Mouse (Mus musculus): ENCODE data around the gene Man2b2. TPM values are rescaled to one million over a fixed set of nuclear protein-coding genes. Genes with fewer than 3 reads are reported as not detected.

The Man2b2 gene
- 11.9 and 12.4 TPM in 2 replicates for polyA plus RNA-seq (2014; fragmentation: Nextera tagmentation; extraction: Ambion mirVana)

DNA sequence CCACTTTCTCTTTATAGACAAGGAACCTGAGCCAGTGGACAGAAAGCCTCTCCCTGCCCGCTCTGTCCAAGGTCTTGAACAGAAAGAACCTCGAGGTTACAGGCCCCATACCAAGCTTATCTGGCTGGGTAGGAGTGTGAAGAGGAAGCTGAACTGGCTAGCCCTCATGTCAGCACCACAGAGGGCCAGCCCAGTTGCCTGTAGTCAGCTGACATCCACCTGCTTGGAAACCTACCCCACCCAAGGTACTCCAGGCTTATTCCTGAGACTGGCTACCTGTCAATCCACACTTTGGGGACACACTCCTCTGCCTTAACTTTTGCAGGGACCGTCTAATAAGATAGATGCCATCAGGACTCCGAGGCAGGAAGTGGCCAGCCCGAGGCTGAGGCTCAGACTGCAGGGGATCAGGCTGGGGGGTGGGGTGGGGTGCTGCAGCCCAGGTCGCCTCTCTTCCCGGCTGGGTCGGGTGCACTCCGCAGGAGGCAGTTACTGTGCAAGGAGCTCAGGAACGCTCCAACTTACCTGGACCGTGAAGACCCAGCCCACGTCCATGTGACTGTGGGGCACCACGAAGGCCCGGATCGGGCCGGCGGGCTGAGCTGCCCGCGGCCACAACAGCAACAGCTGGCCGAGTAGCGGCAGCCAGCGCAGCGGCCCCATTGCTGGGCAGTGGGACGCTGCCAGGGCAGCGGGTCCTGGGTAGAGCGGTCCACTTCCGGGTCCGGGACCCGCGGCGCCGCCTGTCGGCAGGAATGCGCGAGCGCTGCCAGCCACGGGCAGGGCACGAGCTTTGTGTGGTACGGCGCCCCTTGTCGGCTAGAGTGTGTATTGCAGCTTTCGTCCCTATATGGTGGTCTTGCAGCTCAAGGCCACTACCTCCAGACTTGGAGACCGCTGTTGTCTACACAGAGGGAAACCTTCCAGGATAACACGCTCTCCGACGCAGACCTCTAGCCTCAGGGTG is at the start of gene Man2b2:
Man2b2 (minus strand) TSS at position 741 of the 967 bp plus-strand sequence.
- peak within 1 kb of the TSS; percentile 83 for H3K4me2 ChIP-seq
- 3% methylated on average over 46 of the region's 46 CpGs for WGBS
- no peak within 1 kb of the TSS for H3K27ac ChIP-seq (ENCODE audit: low read depth, low read length)
- H3K9me3 ChIP-seq (ENCODE audit: control insufficient read depth, low read length): no peaks in the 10 kb centered on the region
- H3K27me3 ChIP-seq (ENCODE audit: control insufficient read depth, insufficient read depth, low read length): no peaks in the 10 kb centered on the region
- H3K4me1 ChIP-seq (ENCODE audit: control insufficient read depth, insufficient read depth, low read length): peaks cover 4% of the 10 kb centered on the region; the same call in 1 of the 2 replicates
- peak within 1 kb of the TSS; percentile 79 for H3K9ac ChIP-seq (ENCODE audit: low read length)
- ATAC-seq (ENCODE audit: low FRiP score): peak; percentile 91
- no peaks in the 10 kb centered on the region for H3K36me3 ChIP-seq (ENCODE audit: control insufficient read depth, insufficient read depth, low read length)
- H3K4me3 ChIP-seq (ENCODE audit: low read depth, low read length): peak within 1 kb of the TSS; percentile 64
- peak; percentile 100 for DNase-seq (ENCODE audit: low spot score, missing footprints)

- DNase-seq (ENCODE audit: low spot score, missing footprints) (no peak), ATAC-seq (ENCODE audit: low FRiP score) (no peak)
- Histone ChIP-seq H3K27me3 (ENCODE audit: control insufficient read depth, insufficient read depth, low read length) (no peaks in the 10 kb centered on the region), H3K27ac (ENCODE audit: low read depth, low read length) (no peak overlapping the region), H3K4me1 (ENCODE audit: control insufficient read depth, insufficient read depth, low read length) (no peaks in the 10 kb centered on the region), H3K4me2 (no peak overlapping the region), H3K4me3 (ENCODE audit: low read depth, low read length) (no peak overlapping the region), H3K36me3 (ENCODE audit: control insufficient read depth, insufficient read depth, low read length) (no peaks in the 10 kb centered on the region), H3K9ac (ENCODE audit: low read length) (no peak overlapping the region), H3K9me3 (ENCODE audit: control insufficient read depth, low read length) (no peaks in the 10 kb centered on the region)
- 81% methylated on average over 4 of the region's 4 CpGs for WGBS
These were observed 48.3 kb upstream of the Man2b2 start for GRCm38 (mm10) chr5:36878801-36879200.

DNA sequence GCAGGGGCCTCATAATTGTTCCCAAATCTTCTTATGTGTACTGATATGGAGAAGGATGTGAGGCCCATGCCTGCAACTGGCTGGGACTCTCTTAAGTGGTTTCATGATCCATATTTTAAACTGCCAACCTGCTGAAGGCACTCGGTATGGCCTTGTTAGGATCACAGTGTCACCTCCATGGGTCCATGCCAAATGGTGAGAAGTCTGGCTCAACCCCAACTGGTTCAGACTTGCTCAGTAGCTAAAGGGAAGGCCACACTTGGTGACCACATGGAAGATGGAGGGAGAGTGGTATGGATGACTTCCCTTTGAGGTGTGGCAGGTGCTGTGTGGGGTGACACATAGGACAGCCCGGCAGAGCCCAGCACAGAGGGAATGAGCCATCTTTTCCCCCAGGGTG is 47.2 kb upstream of the Man2b2 start:
- Histone ChIP-seq H3K4me2 (no peak overlapping the region), H3K9me3 (ENCODE audit: control insufficient read depth, low read length) (no peaks in the 10 kb centered on the region), H3K27ac (ENCODE audit: low read depth, low read length) (no peak overlapping the region), H3K27me3 (ENCODE audit: control insufficient read depth, insufficient read depth, low read length) (no peaks in the 10 kb centered on the region), H3K36me3 (ENCODE audit: control insufficient read depth, insufficient read depth, low read length) (no peaks in the 10 kb centered on the region), H3K4me3 (ENCODE audit: low read depth, low read length) (no peak overlapping the region), H3K4me1 (ENCODE audit: control insufficient read depth, insufficient read depth, low read length) (no peaks in the 10 kb centered on the region), H3K9ac (ENCODE audit: low read length) (no peak overlapping the region)
- WGBS: 74% methylated on average over 2 of the region's 2 CpGs
- DNase-seq (ENCODE audit: low spot score, missing footprints): no peak
- ATAC-seq (ENCODE audit: low FRiP score): no peak

- DNase-seq (ENCODE audit: low spot score, missing footprints) (no peak), ATAC-seq (ENCODE audit: low FRiP score) (no peak)
- no peaks in the 10 kb centered on the region for H3K9me3 ChIP-seq (ENCODE audit: control insufficient read depth, low read length)
- H3K9ac ChIP-seq (ENCODE audit: low read length): no peak overlapping the region
- 45% methylated on average over 7 of the region's 7 CpGs for WGBS
- no peak overlapping the region for H3K4me2 ChIP-seq
- no peaks in the 10 kb centered on the region; the same call in 1 of the 2 replicates for H3K27me3 ChIP-seq (ENCODE audit: control insufficient read depth, insufficient read depth, low read length)
- H3K36me3 ChIP-seq (ENCODE audit: control insufficient read depth, insufficient read depth, low read length): no peaks in the 10 kb centered on the region
- no peak overlapping the region for H3K4me3 ChIP-seq (ENCODE audit: low read depth, low read length)
- H3K27ac ChIP-seq (ENCODE audit: low read depth, low read length): no peak overlapping the region
- H3K4me1 ChIP-seq (ENCODE audit: control insufficient read depth, insufficient read depth, low read length): no peaks in the 10 kb centered on the region
These were observed 46.4 kb upstream of the Man2b2 start for GRCm38 (mm10) chr5:36876777-36877396.

- Histone ChIP-seq H3K27me3 (ENCODE audit: control insufficient read depth, insufficient read depth, low read length) (peaks cover 9% of the 10 kb centered on the region), H3K9ac (ENCODE audit: low read length) (no peak overlapping the region), H3K36me3 (ENCODE audit: control insufficient read depth, insufficient read depth, low read length) (no peaks in the 10 kb centered on the region), H3K4me1 (ENCODE audit: control insufficient read depth, insufficient read depth, low read length) (no peaks in the 10 kb centered on the region), H3K9me3 (ENCODE audit: control insufficient read depth, low read length) (no peaks in the 10 kb centered on the region), H3K27ac (ENCODE audit: low read depth, low read length) (no peak overlapping the region), H3K4me2 (no peak overlapping the region), H3K4me3 (ENCODE audit: low read depth, low read length) (no peak overlapping the region)
- DNase-seq (ENCODE audit: low spot score, missing footprints) (no peak), ATAC-seq (ENCODE audit: low FRiP score) (no peak)
- 82% methylated on average over 4 of the region's 4 CpGs for WGBS
These were observed 45.5 kb upstream of the Man2b2 start for GRCm38 (mm10) chr5:36875956-36876355.

DNA sequence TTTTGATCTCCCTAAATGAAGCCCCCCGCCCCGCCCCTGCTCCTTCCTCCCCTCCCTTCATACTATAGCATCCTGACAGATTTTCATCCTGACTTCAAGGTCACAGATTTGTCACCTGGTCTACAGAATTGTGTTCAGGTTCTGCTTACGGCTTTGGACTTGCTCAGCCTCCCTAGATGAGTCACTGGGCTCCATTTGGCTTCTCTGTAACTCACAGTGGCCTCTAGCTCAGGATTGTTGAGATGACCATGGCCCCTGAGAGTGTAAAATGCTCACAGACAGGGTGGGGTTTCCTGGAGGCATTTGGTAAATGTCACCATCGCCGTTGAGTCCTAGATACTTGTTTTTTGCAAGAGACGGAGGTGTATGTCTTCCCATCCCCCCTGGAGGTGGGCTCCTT is 40.5 kb upstream of the Man2b2 start:
- 87% methylated on average over 6 of the region's 6 CpGs for WGBS
- Histone ChIP-seq H3K27me3 (ENCODE audit: control insufficient read depth, insufficient read depth, low read length) (peaks cover 56% of the 10 kb centered on the region), H3K4me1 (ENCODE audit: control insufficient read depth, insufficient read depth, low read length) (peaks cover 13% of the 10 kb centered on the region), H3K36me3 (ENCODE audit: control insufficient read depth, insufficient read depth, low read length) (no peaks in the 10 kb centered on the region), H3K9me3 (ENCODE audit: control insufficient read depth, low read length) (no peaks in the 10 kb centered on the region), H3K9ac (ENCODE audit: low read length) (no peak overlapping the region), H3K27ac (ENCODE audit: low read depth, low read length) (no peak overlapping the region), H3K4me2 (no peak overlapping the region), H3K4me3 (ENCODE audit: low read depth, low read length) (no peak overlapping the region)
- no peak for ATAC-seq (ENCODE audit: low FRiP score)
- no peak for DNase-seq (ENCODE audit: low spot score, missing footprints)

DNA sequence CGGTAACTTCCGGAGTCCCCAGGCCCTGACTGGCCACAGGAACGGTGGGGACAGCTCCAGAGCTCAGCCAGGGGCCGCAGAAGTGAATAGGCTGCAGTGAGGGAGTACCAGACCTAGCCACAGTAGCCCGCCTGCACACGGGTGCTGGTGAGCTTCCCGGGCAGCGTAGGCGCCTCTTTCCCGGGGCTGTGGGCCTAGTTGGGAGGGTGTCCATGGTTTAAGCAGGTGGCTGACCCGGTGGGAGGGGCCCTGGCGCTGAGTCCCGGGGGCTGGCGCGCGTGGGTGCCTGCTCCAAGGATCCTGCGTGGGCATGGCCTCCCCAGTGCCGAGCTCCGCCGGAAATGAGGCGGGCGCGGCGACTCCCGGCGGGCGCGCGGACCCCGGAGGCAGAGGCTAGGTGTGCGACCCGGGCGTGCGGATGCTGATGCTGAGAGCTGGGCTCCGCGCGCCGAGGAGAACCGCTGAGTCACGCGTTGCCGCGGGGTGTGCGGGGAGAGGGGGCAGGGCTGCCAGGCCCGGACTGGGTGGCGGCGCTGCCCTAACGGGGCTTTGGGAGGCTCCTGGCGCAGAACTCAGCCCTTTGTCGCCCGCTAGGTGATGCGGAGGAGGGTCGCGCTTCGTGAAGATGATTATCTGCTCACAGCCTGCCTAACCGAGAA is 39.3 kb upstream of the Man2b2 start:
- WGBS: under 1% methylated on average over 56 of the region's 56 CpGs
- Histone ChIP-seq H3K4me3 (ENCODE audit: low read depth, low read length) (peak overlapping the region; percentile 45), H3K4me1 (ENCODE audit: control insufficient read depth, insufficient read depth, low read length) (peaks cover 13% of the 10 kb centered on the region), H3K4me2 (peak overlapping the region; percentile 66), H3K9me3 (ENCODE audit: control insufficient read depth, low read length) (no peaks in the 10 kb centered on the region), H3K36me3 (ENCODE audit: control insufficient read depth, insufficient read depth, low read length) (no peaks in the 10 kb centered on the region), H3K27ac (ENCODE audit: low read depth, low read length) (no peak overlapping the region), H3K9ac (ENCODE audit: low read length) (peak overlapping the region; percentile 48; the same call in 1 of the 2 replicates), H3K27me3 (ENCODE audit: control insufficient read depth, insufficient read depth, low read length) (peaks cover 62% of the 10 kb centered on the region)
- peak; percentile 92 for DNase-seq (ENCODE audit: low spot score, missing footprints)
- ATAC-seq (ENCODE audit: low FRiP score): peak; percentile 49

DNA sequence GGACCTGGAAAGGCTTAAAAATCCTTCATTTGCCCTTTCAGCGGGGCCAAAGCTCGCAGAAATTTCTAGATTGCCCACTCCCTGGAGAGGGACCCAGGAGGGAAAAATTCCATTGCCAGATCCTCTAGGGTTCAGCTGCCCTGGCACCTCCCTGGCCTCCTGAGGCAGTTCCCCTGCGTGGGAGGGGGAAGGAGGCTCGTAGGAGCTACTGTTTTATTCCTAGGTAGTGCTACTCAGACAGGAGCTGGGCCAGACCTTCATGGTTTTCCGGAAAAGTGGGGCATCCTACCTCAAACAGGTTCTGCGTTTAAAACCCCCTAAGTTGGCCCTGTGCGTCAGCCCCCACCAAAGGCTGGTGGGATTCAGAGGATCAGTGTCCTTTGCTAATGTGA is 38.7 kb upstream of the Man2b2 start:
- WGBS: under 1% methylated on average over 7 of the region's 7 CpGs

More for the DNA sequence above, 38.7 kb upstream of the Man2b2 start:
- H3K36me3 ChIP-seq (ENCODE audit: control insufficient read depth, insufficient read depth, low read length): no peaks in the 10 kb centered on the region
- peak overlapping the region; percentile 66 for H3K4me2 ChIP-seq
- H3K9me3 ChIP-seq (ENCODE audit: control insufficient read depth, low read length): no peaks in the 10 kb centered on the region
- no peak for DNase-seq (ENCODE audit: low spot score, missing footprints)
- H3K4me3 ChIP-seq (ENCODE audit: low read depth, low read length): peak overlapping the region; percentile 45
- peaks cover 62% of the 10 kb centered on the region for H3K27me3 ChIP-seq (ENCODE audit: control insufficient read depth, insufficient read depth, low read length)
- no peak overlapping the region for H3K27ac ChIP-seq (ENCODE audit: low read depth, low read length)
- no peak for ATAC-seq (ENCODE audit: low FRiP score)
- H3K9ac ChIP-seq (ENCODE audit: low read length): no peak overlapping the region
- peaks cover 13% of the 10 kb centered on the region for H3K4me1 ChIP-seq (ENCODE audit: control insufficient read depth, insufficient read depth, low read length)

Data from midbrain, embryonic 11.5 days (tissue).